1 mouse cellular context compared by ENCODE assay signal in genomic region chrX:147537117-147537516, GRCm38 (mm10). TPM values are rescaled to one million over a fixed set of nuclear protein-coding genes. Genes with fewer than 3 reads are reported as not detected.
"Had no signal": no experiment of that assay in that cellular context is flagged by ENCODE, and none has a peak within 500 bp of the region (broad histone marks: within the 10 kb centered on the region; RNA-seq: fewer than 3 reads in every experiment).

No protein-coding gene starts in this region.

RNA-seq across cellular contexts. Expression of gene Lrch2, which starts 16.8 kb away (rescaled TPM):
- total RNA-seq: neutrophil, adult 5-6 weeks had no signal
